Mouse (Mus musculus) neural tube, embryonic 10.5 days (tissue): ENCODE results near the gene Mecom.
"Not testable (repeated sequence)": the region's sequence is repeated elsewhere in the genome, so short reads cannot be mapped to it uniquely, and the experiment has no call there.

Experiments used
- DNase-seq: peaks from one replicate; pipeline ENCODE4 v3.0.0-alpha.2; 2017; ENCODE audit warnings: low spot score; ENCODE audit errors: extremely low spot score

Mecom gene

GRCm38 (mm10) chr3:30445970-30446442, 101.8 kb downstream of the Mecom start:
- DNase-seq: no peak

- DNase-seq: no peak
These were observed 102.4 kb downstream of the Mecom start for GRCm38 (mm10) chr3:30445247-30445969.

GRCm38 (mm10) chr3:30441646-30442045, 106.2 kb downstream of the Mecom start:
- DNase-seq: no peak

- DNase-seq: no peak
These were observed 109.8 kb downstream of the Mecom start for GRCm38 (mm10) chr3:30438007-30438406.

GRCm38 (mm10) chr3:30436561-30436960, 111.2 kb downstream of the Mecom start:
- no peak for DNase-seq

GRCm38 (mm10) chr3:30436131-30436530, 111.7 kb downstream of the Mecom start:
- no peak for DNase-seq

- DNase-seq: no peak
These were observed 118.9 kb downstream of the Mecom start for GRCm38 (mm10) chr3:30428877-30429276.

GRCm38 (mm10) chr3:30424036-30424435, 123.8 kb downstream of the Mecom start:
- DNase-seq: no peak

GRCm38 (mm10) chr3:30421948-30422347, 125.9 kb downstream of the Mecom start:
- not testable (repeated sequence) for DNase-seq

- DNase-seq: no peak
These were observed 126.9 kb downstream of the Mecom start for GRCm38 (mm10) chr3:30420899-30421298.

GRCm38 (mm10) chr3:30414173-30414572, 133.6 kb downstream of the Mecom start:
- DNase-seq: no peak

- DNase-seq: no peak
These were observed 137.0 kb downstream of the Mecom start for GRCm38 (mm10) chr3:30410778-30411177.

- DNase-seq: no peak
These were observed 143.0 kb downstream of the Mecom start for GRCm38 (mm10) chr3:30404821-30405220.

- DNase-seq: no peak
These were observed 148.9 kb downstream of the Mecom start for GRCm38 (mm10) chr3:30398911-30399310.

- DNase-seq: no peak
These were observed 152.9 kb downstream of the Mecom start for GRCm38 (mm10) chr3:30394911-30395310.

GRCm38 (mm10) chr3:30392662-30393061, 155.1 kb downstream of the Mecom start:
- no peak for DNase-seq

- DNase-seq: no peak
These were observed 155.6 kb downstream of the Mecom start for GRCm38 (mm10) chr3:30392218-30392617.

GRCm38 (mm10) chr3:30390346-30390745, 157.5 kb downstream of the Mecom start:
- no peak for DNase-seq

GRCm38 (mm10) chr3:30380273-30380672, 167.5 kb downstream of the Mecom start:
- no peak for DNase-seq

GRCm38 (mm10) chr3:30379301-30379700, 168.5 kb downstream of the Mecom start:
- DNase-seq: peak; percentile 29

GRCm38 (mm10) chr3:30371472-30371871, 176.3 kb downstream of the Mecom start:
- no peak for DNase-seq

- no peak for DNase-seq
These were observed 176.8 kb downstream of the Mecom start for GRCm38 (mm10) chr3:30370860-30371455.

GRCm38 (mm10) chr3:30366621-30367020, 181.2 kb downstream of the Mecom start:
- DNase-seq: no peak
